In the genomic region with DNA sequence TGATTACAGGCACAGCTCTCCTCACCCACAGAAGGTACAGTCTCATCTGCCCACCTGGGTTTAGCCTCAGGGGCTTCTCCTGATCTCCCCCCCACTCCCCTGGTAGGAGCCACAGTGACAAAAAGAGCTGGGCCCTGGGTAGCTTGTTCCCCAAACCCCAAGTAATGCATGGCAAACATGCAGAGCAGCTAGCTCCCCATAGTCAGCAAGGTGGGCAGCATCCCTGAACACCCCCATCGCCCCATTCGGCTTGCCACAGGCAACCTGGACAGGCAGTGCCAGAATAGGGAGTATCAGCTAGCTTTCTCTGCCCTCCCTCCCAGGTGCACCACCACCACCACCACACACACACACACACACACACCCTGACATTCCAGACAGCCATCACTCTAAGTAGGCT, we compare ENCODE assay signal across 11 mouse cellular contexts. TPM values are rescaled to one million over a fixed set of nuclear protein-coding genes. Genes with fewer than 3 reads are reported as not detected.
DNase-seq lines count a peak whose midpoint lies in the region; ATAC-seq and TF ChIP-seq lines count a peak whose summit lies in the region.
"Had no signal": no experiment of that assay in that cellular context is flagged by ENCODE, and none has a peak within 500 bp of the region (broad histone marks: within the 10 kb centered on the region; RNA-seq: fewer than 3 reads in every experiment).

No protein-coding gene starts in this region.

- TF ChIP-seq EP300 in liver, embryonic 14.5 days (IDR thresholded peaks at IDR 0.05; ENCODE audit: low read depth) = no peak

- no peak overlapping the region for H3K9ac ChIP-seq in forebrain, embryonic 16.5 days (replicated peaks; ENCODE audit: low read depth, low read length)
- H3K9ac ChIP-seq in limb, embryonic 12.5 days (replicated peaks) = no peak overlapping the region
- H3K9ac ChIP-seq in embryonic facial prominence, embryonic 13.5 days = peak overlapping the region; percentile 32; the same call in 1 of the 2 replicates
- H3K9ac ChIP-seq in liver, embryonic 14.5 days (replicated peaks) = no peak overlapping the region
- H3K9ac ChIP-seq: forebrain, embryonic 15.5 days; midbrain, embryonic 12.5 days had no signal

- H3K4me2 ChIP-seq in forebrain, embryonic 16.5 days (ENCODE audit: low read length) = no peak overlapping the region
- peak overlapping the region; percentile 95; the same call in 1 of the 2 replicates for H3K4me2 ChIP-seq in limb, embryonic 12.5 days
- H3K4me2 ChIP-seq in embryonic facial prominence, embryonic 13.5 days = 0 out of 2 replicates have a peak overlapping the region, but pooled peaks have one; percentile 90
- H3K4me2 ChIP-seq in liver, embryonic 14.5 days (ENCODE audit: low read depth) = peak overlapping the region; percentile 84
- H3K4me2 ChIP-seq: forebrain, embryonic 15.5 days; midbrain, embryonic 12.5 days had no signal

- peaks cover 73% of the 10 kb centered on the region for H3K4me1 ChIP-seq in forebrain, embryonic 10.5 days
- H3K4me1 ChIP-seq in forebrain, embryonic 16.5 days (replicated peaks; ENCODE audit: control insufficient read depth, insufficient read depth, low read length) = peaks cover 38% of the 10 kb centered on the region
- H3K4me1 ChIP-seq in limb, embryonic 12.5 days (replicated peaks) = peaks cover 62% of the 10 kb centered on the region
- peaks cover 68% of the 10 kb centered on the region for H3K4me1 ChIP-seq in limb, embryonic 10.5 days
- H3K4me1 ChIP-seq in embryonic facial prominence, embryonic 13.5 days = peaks cover 55% of the 10 kb centered on the region
- peaks cover 23 to 26% of the 10 kb centered on the region in 2 experiments for H3K4me1 ChIP-seq in liver, embryonic 14.5 days (replicated peaks; ENCODE audit: control insufficient read depth in 2 of 2, insufficient read depth in 2 of 2, low read length in 1 of 2)

- no peak for DNase-seq in forebrain, embryonic 10.5 days (ENCODE audit: extremely low spot score, low spot score)
- DNase-seq in limb, embryonic 10.5 days (ENCODE audit: low spot score) = no peak
- no peak for DNase-seq in liver, embryonic 14.5 days (ENCODE audit: low read depth in 3 of 3, low spot score in 3 of 3)
- DNase-seq in ovary, postnatal 14 days (ENCODE audit: low spot score) = no peak
- DNase-seq: right cerebral cortex, postnatal 4 days had no signal

- H3K36me3 ChIP-seq in forebrain, embryonic 10.5 days (replicated peaks) = peaks cover 4% of the 10 kb centered on the region
- no peaks in the 10 kb centered on the region for H3K36me3 ChIP-seq in forebrain, embryonic 16.5 days (ENCODE audit: control insufficient read depth, insufficient read depth)
- H3K36me3 ChIP-seq in limb, embryonic 12.5 days = peaks cover 4% of the 10 kb centered on the region
- peaks cover 5% of the 10 kb centered on the region for H3K36me3 ChIP-seq in limb, embryonic 10.5 days
- no peaks in the 10 kb centered on the region for H3K36me3 ChIP-seq in embryonic facial prominence, embryonic 13.5 days
- peaks cover 4% of the 10 kb centered on the region for H3K36me3 ChIP-seq in liver, embryonic 14.5 days (replicated peaks; ENCODE audit: control insufficient read depth, insufficient read depth, low read depth)
- H3K36me3 ChIP-seq: forebrain, embryonic 15.5 days; midbrain, embryonic 12.5 days had no signal

- H3K27me3 ChIP-seq in forebrain, embryonic 10.5 days (ENCODE audit: poor library complexity, severe bottlenecking) = peaks cover 88% of the 10 kb centered on the region
- H3K27me3 ChIP-seq in forebrain, embryonic 16.5 days (replicated peaks; ENCODE audit: control insufficient read depth, insufficient read depth, low read length) = peaks cover 13% of the 10 kb centered on the region
- peaks cover 43% of the 10 kb centered on the region for H3K27me3 ChIP-seq in limb, embryonic 12.5 days
- peaks cover 51% of the 10 kb centered on the region for H3K27me3 ChIP-seq in limb, embryonic 10.5 days (ENCODE audit: low read depth, poor library complexity, severe bottlenecking)
- H3K27me3 ChIP-seq in embryonic facial prominence, embryonic 13.5 days = peaks cover 42% of the 10 kb centered on the region
- no peaks in the 10 kb centered on the region; the same call in 1 of the 2 replicates for H3K27me3 ChIP-seq in liver, embryonic 14.5 days (ENCODE audit: control insufficient read depth, insufficient read depth, low read length)

- H3K9me3 ChIP-seq in forebrain, embryonic 10.5 days = no peaks in the 10 kb centered on the region
- H3K9me3 ChIP-seq in forebrain, embryonic 16.5 days (ENCODE audit: control insufficient read depth, low read length) = no peaks in the 10 kb centered on the region
- no peaks in the 10 kb centered on the region for H3K9me3 ChIP-seq in limb, embryonic 12.5 days
- no peaks in the 10 kb centered on the region for H3K9me3 ChIP-seq in limb, embryonic 10.5 days (replicated peaks)
- no peaks in the 10 kb centered on the region for H3K9me3 ChIP-seq in embryonic facial prominence, embryonic 13.5 days
- H3K9me3 ChIP-seq in liver, embryonic 14.5 days (ENCODE audit: control insufficient read depth, low read length) = no peaks in the 10 kb centered on the region
- H3K9me3 ChIP-seq: forebrain, embryonic 15.5 days; midbrain, embryonic 12.5 days had no signal

- no peak for ATAC-seq in forebrain, embryonic 16.5 days
- no peak for ATAC-seq in limb, embryonic 12.5 days (ENCODE audit: insufficient number of reproducible peaks, insufficient read depth, low FRiP score, low TSS enrichment, low read depth)
- no peak for ATAC-seq in embryonic facial prominence, embryonic 13.5 days (ENCODE audit: insufficient number of reproducible peaks, insufficient read depth, low FRiP score, low TSS enrichment, low read depth)
- ATAC-seq in liver, embryonic 14.5 days (ENCODE audit: insufficient read depth) = no peak
- no peak for ATAC-seq in monocyte, adult 5-6 weeks (replicated peaks; ENCODE audit: insufficient number of reproducible peaks, low FRiP score, low TSS enrichment, poor library complexity, severe bottlenecking)
- ATAC-seq: forebrain, embryonic 15.5 days had no signal

- no peak overlapping the region for H3K27ac ChIP-seq in forebrain, embryonic 10.5 days
- no peak overlapping the region for H3K27ac ChIP-seq in forebrain, embryonic 16.5 days (ENCODE audit: low read length)
- H3K27ac ChIP-seq in limb, embryonic 12.5 days = 0 out of 2 replicates have a peak overlapping the region, but pooled peaks have one; percentile 29
- no peak overlapping the region for H3K27ac ChIP-seq in limb, embryonic 10.5 days
- H3K27ac ChIP-seq in embryonic facial prominence, embryonic 13.5 days = no peak overlapping the region; the same call in 1 of the 2 replicates
- no peak overlapping the region for H3K27ac ChIP-seq in liver, embryonic 14.5 days
- H3K27ac ChIP-seq: forebrain, embryonic 15.5 days; midbrain, embryonic 12.5 days had no signal

- H3K4me3 ChIP-seq in forebrain, embryonic 10.5 days = peak overlapping the region; percentile 4; the same call in 1 of the 2 replicates
- no peak overlapping the region for H3K4me3 ChIP-seq in forebrain, embryonic 16.5 days (replicated peaks; ENCODE audit: low read length)
- H3K4me3 ChIP-seq in limb, embryonic 12.5 days (replicated peaks) = no peak overlapping the region
- H3K4me3 ChIP-seq in limb, embryonic 10.5 days = no peak overlapping the region
- H3K4me3 ChIP-seq in embryonic facial prominence, embryonic 13.5 days = no peak overlapping the region
- no peak overlapping the region for H3K4me3 ChIP-seq in liver, embryonic 14.5 days (ENCODE audit: insufficient read depth in 1 of 2, low read depth in 2 of 2, low read length in 2 of 2)
- H3K4me3 ChIP-seq: forebrain, embryonic 15.5 days; midbrain, embryonic 12.5 days had no signal

- whole genome bisulfite sequencing in forebrain, embryonic 10.5 days = 86% methylated on average over 2 of the region's 2 CpGs
- WGBS in forebrain, embryonic 16.5 days = 81% methylated on average over 2 of the region's 2 CpGs
- 82% methylated on average over 2 of the region's 2 CpGs for WGBS in limb, embryonic 12.5 days
- WGBS in limb, embryonic 10.5 days = 80% methylated on average over 2 of the region's 2 CpGs
- WGBS in embryonic facial prominence, embryonic 13.5 days = 95% methylated on average over 2 of the region's 2 CpGs
- 69% methylated on average over 2 of the region's 2 CpGs for WGBS in liver, embryonic 14.5 days (ENCODE audit: insufficient replicate concordance)

- no peak for TF ChIP-seq CTCF in liver, embryonic 14.5 days (IDR thresholded peaks at IDR 0.05; ENCODE audit: low read depth)

RNA-seq across cellular contexts. Expression of gene Sh2b3, which starts 4.3 kb away (rescaled TPM):
- polyA plus RNA-seq in forebrain, embryonic 10.5 days (2016; fragmentation: Nextera tagmentation; extraction: Ambion mirVana) = 5.4 and 5.5 TPM in 2 replicates
- polyA plus RNA-seq in forebrain, embryonic 16.5 days (2015; fragmentation: Nextera tagmentation; extraction: Ambion mirVana) = 5.5 and 5.9 TPM in 2 replicates
- 12.7 and 13.1 TPM in 2 replicates for polyA plus RNA-seq in limb, embryonic 12.5 days (2016; fragmentation: Nextera tagmentation; extraction: Ambion mirVana)
- 10.9 and 11.2 TPM in 2 replicates for polyA plus RNA-seq in limb, embryonic 10.5 days (2016; fragmentation: Nextera tagmentation; extraction: Ambion mirVana)
- polyA plus RNA-seq in embryonic facial prominence, embryonic 13.5 days (2015; fragmentation: Nextera tagmentation; extraction: Ambion mirVana) = 11.3 and 12.2 TPM in 2 replicates
- 7.2 and 8.6 TPM in 2 replicates for polyA plus RNA-seq in liver, embryonic 14.5 days (2012; rRNA removed)
- polyA plus RNA-seq in liver, embryonic 14.5 days (2014; fragmentation: Nextera tagmentation; extraction: Ambion mirVana) = 5.4 and 5.6 TPM in 2 replicates
- 37.3 to 51.6 TPM (median 46.2 TPM) in 3 replicates for total RNA-seq in monocyte, adult 5-6 weeks (2017)

RNA-seq across cellular contexts. Expression of gene Pheta1, which starts 15.6 kb away (rescaled TPM):
- polyA plus RNA-seq in forebrain, embryonic 10.5 days (2016; fragmentation: Nextera tagmentation; extraction: Ambion mirVana) = 45.3 and 47.8 TPM in 2 replicates
- 55.7 TPM in 2 replicates for polyA plus RNA-seq in forebrain, embryonic 16.5 days (2015; fragmentation: Nextera tagmentation; extraction: Ambion mirVana)
- 52.8 and 54.6 TPM in 2 replicates for polyA plus RNA-seq in limb, embryonic 12.5 days (2016; fragmentation: Nextera tagmentation; extraction: Ambion mirVana)
- polyA plus RNA-seq in limb, embryonic 10.5 days (2016; fragmentation: Nextera tagmentation; extraction: Ambion mirVana) = 60.2 and 67.0 TPM in 2 replicates
- 36.2 and 41.1 TPM in 2 replicates for polyA plus RNA-seq in embryonic facial prominence, embryonic 13.5 days (2015; fragmentation: Nextera tagmentation; extraction: Ambion mirVana)
- polyA plus RNA-seq in liver, embryonic 14.5 days (2012; rRNA removed) = 2.4 and 2.8 TPM in 2 replicates
- polyA plus RNA-seq in liver, embryonic 14.5 days (2014; fragmentation: Nextera tagmentation; extraction: Ambion mirVana) = 2.4 and 2.6 TPM in 2 replicates
- 1.6 to 2.0 TPM (median 1.6 TPM) in 3 replicates for total RNA-seq in monocyte, adult 5-6 weeks (2017)
